Mouse (Mus musculus) mouse trophoblast stem cell (cell line): ENCODE measurements at regions not wholly inside any gene's neighbourhood (a gene's known extent, or its start where the extent isn't known, plus 50 kb on each side); places are given as distances from the start of the nearest gene placed in this dataset.

Experiments used
- in situ Hi-C, 2 experiments: fragments of 300-500 bp; cut with MseI, MboI; formaldehyde crosslinking; loops; 2 replicates in 1 of 2; 3 replicates in 1 of 2; pipeline ENCODE4 v1.15.1; 2025

- in situ Hi-C loops: no loop called here
Observed at GRCm38 (mm10) chr14:74359663-74360552, 280.7 kb upstream of the Htr2a start.

GRCm38 (mm10) chr14:74384481-74384880 lies 256.2 kb upstream of the Htr2a start:
- in situ Hi-C loops: no loop called here

- in situ Hi-C loops: no loop called here
Observed at GRCm38 (mm10) chr14:74392419-74392818, 248.2 kb upstream of the Htr2a start.

GRCm38 (mm10) chr14:74397202-74397601 lies 243.4 kb upstream of the Htr2a start:
- in situ Hi-C loops: no loop called here

- in situ Hi-C loops: no loop called here
Observed at GRCm38 (mm10) chr14:74409441-74409840, 231.2 kb upstream of the Htr2a start.

GRCm38 (mm10) chr14:74428226-74428625 lies 212.4 kb upstream of the Htr2a start:
- in situ Hi-C loops: no loop called here

GRCm38 (mm10) chr14:74464027-74464682 lies 176.5 kb upstream of the Htr2a start:
- in situ Hi-C loops: loop anchor here in 1 of 2 experiments (5.0 kb wide), 1 partner anchor 47 kb away; no protein-coding TSS in a partner anchor

GRCm38 (mm10) chr14:74495504-74495903 lies 145.1 kb upstream of the Htr2a start:
- in situ Hi-C loops: no loop called here

- in situ Hi-C loops: no loop called here
Observed at GRCm38 (mm10) chr14:74511521-74511920, 129.1 kb upstream of the Htr2a start.

GRCm38 (mm10) chr14:74516451-74516850 lies 124.2 kb upstream of the Htr2a start:
- in situ Hi-C loops: no loop called here

GRCm38 (mm10) chr14:74519531-74519930 lies 121.1 kb upstream of the Htr2a start:
- in situ Hi-C loops: no loop called here

- in situ Hi-C loops: no loop called here
Observed at GRCm38 (mm10) chr14:74521669-74522068, 119.0 kb upstream of the Htr2a start.

- in situ Hi-C loops: no loop called here
Observed at GRCm38 (mm10) chr14:74527246-74527645, 113.4 kb upstream of the Htr2a start.

- in situ Hi-C loops: no loop called here
Observed at GRCm38 (mm10) chr14:74529368-74529951, 111.2 kb upstream of the Htr2a start.

- in situ Hi-C loops: no loop called here
Observed at GRCm38 (mm10) chr14:74538187-74538586, 102.5 kb upstream of the Htr2a start.

- in situ Hi-C loops: no loop called here
Observed at GRCm38 (mm10) chr14:74544028-74544427, 96.6 kb upstream of the Htr2a start.

- in situ Hi-C loops: no loop called here
Observed at GRCm38 (mm10) chr14:74551091-74551490, 89.5 kb upstream of the Htr2a start.

GRCm38 (mm10) chr14:74553636-74554035 lies 87.0 kb upstream of the Htr2a start:
- in situ Hi-C loops: no loop called here

- in situ Hi-C loops: no loop called here
Observed at GRCm38 (mm10) chr14:74558359-74558758, 82.3 kb upstream of the Htr2a start.
